Mouse (Mus musculus) neural tube, embryonic 14.5 days (tissue): Measurements from ENCODE around the gene Bard1. TPM values are rescaled to one million over a fixed set of nuclear protein-coding genes. Genes with fewer than 3 reads are reported as not detected.

Experiments used
- ATAC-seq: fragments of 200-750 bp; cut with Nextera tagmentation; 2 replicates; pipeline ENCODE4 v1.8.0; 2017; ENCODE audit warnings: low read depth, mild to moderate bottlenecking, moderate TSS enrichment, moderate library complexity
- H3K27ac ChIP-seq: fragments of 300-500 bp; sonication (generic); 2 replicates; pipeline ENCODE4 v1.5.1; 2014; ENCODE audit warnings: low read depth, mild to moderate bottlenecking, control low read depth, low read length, moderate library complexity, mixed read lengths
- H3K27me3 ChIP-seq: fragments of 300-500 bp; sonication (generic); 2 replicates; pipeline ENCODE4 v1.6.1; 2014; ENCODE audit warnings: low read length; ENCODE audit not compliant: control insufficient read depth, insufficient read depth
- H3K36me3 ChIP-seq: fragments of 300-500 bp; sonication (generic); 2 replicates; pipeline ENCODE4 v1.6.1; 2014; ENCODE audit warnings: low read length, mixed read lengths; ENCODE audit not compliant: control insufficient read depth, insufficient read depth
- H3K4me1 ChIP-seq: fragments of 300-500 bp; sonication (generic); 2 replicates; pipeline ENCODE4 v1.6.1; 2014; ENCODE audit warnings: low read length; ENCODE audit not compliant: control insufficient read depth, insufficient read depth
- H3K4me2 ChIP-seq: fragments of 300-500 bp; sonication (generic); 2 replicates; pipeline ENCODE4 v1.6.1; 2014; ENCODE audit warnings: mild to moderate bottlenecking, low read depth, low read length, control low read depth
- H3K4me3 ChIP-seq: fragments of 300-500 bp; sonication (generic); 2 replicates; pipeline ENCODE4 v1.5.1; 2014; ENCODE audit warnings: low read depth, low read length, control low read depth, mixed read lengths
- H3K9ac ChIP-seq: fragments of 300-500 bp; sonication (generic); replicated peaks from 2 replicates; pipeline ENCODE4 v1.6.1; 2014; ENCODE audit warnings: low read depth, mild to moderate bottlenecking, control low read depth, low read length, mixed read lengths
- H3K9me3 ChIP-seq: fragments of 300-500 bp; sonication (generic); 2 replicates; pipeline ENCODE4 v1.6.1; 2016; ENCODE audit warnings: low read length; ENCODE audit not compliant: control insufficient read depth
- WGBS: fragments of 180-500 bp; shearing (Covaris S2); extraction: QIAGEN DNeasy Blood & Tissue Kit; methylation state at CpG from one replicate; pipeline ENCODE4 v1.1.7; 2014; 5-methylcytosine and 5-hydroxymethylcytosine counted together
- polyA plus RNA-seq: library from polyadenylated mRNA; unstranded; fragments of >200 nt; fragmentation: Nextera tagmentation; extraction: Ambion mirVana; gene quantifications from 2 replicates; pipeline ENCODE4 v1.2.1, GENCODE M21; 2014

Bard1 gene
- polyA plus RNA-seq, 1 experiment from 2014 or later: 0.58 TPM

GRCm38 (mm10) chr1:71022766-71023165 is 80.2 kb downstream of the Bard1 start:
- Histone ChIP-seq H3K27ac (no peak overlapping the region), H3K9ac (no peak overlapping the region), H3K9me3 (no peaks in the 10 kb centered on the region), H3K4me3 (no peak overlapping the region), H3K27me3 (no peaks in the 10 kb centered on the region), H3K4me2 (no peak overlapping the region), H3K4me1 (no peaks in the 10 kb centered on the region), H3K36me3 (no peaks in the 10 kb centered on the region)
- WGBS: 90% methylated on average over 5 of the region's 5 CpGs
- no peak for ATAC-seq

- no peak for ATAC-seq
- Histone ChIP-seq H3K4me1 (no peaks in the 10 kb centered on the region), H3K27ac (no peak overlapping the region), H3K4me3 (no peak overlapping the region), H3K9me3 (no peaks in the 10 kb centered on the region), H3K36me3 (no peaks in the 10 kb centered on the region), H3K4me2 (no peak overlapping the region), H3K27me3 (no peaks in the 10 kb centered on the region), H3K9ac (no peak overlapping the region)
These were observed 88.6 kb downstream of the Bard1 start for GRCm38 (mm10) chr1:71014345-71014744.

GRCm38 (mm10) chr1:71005998-71006397 is 96.9 kb downstream of the Bard1 start:
- Histone ChIP-seq H3K4me1 (no peaks in the 10 kb centered on the region), H3K27me3 (no peaks in the 10 kb centered on the region), H3K9me3 (no peaks in the 10 kb centered on the region), H3K4me3 (no peak overlapping the region), H3K4me2 (no peak overlapping the region), H3K27ac (no peak overlapping the region), H3K9ac (no peak overlapping the region), H3K36me3 (no peaks in the 10 kb centered on the region)
- 89% methylated on average over 6 of the region's 6 CpGs for WGBS
- no peak for ATAC-seq

- no peaks in the 10 kb centered on the region for H3K36me3 ChIP-seq
- WGBS: 73% methylated on average over 1 of the region's 1 CpGs
- no peaks in the 10 kb centered on the region for H3K9me3 ChIP-seq
- H3K9ac ChIP-seq: no peak overlapping the region
- no peak for ATAC-seq
- H3K4me3 ChIP-seq: no peak overlapping the region
- no peaks in the 10 kb centered on the region for H3K27me3 ChIP-seq
- no peaks in the 10 kb centered on the region for H3K4me1 ChIP-seq
- no peak overlapping the region for H3K27ac ChIP-seq
- H3K4me2 ChIP-seq: no peak overlapping the region
These were observed 98.8 kb downstream of the Bard1 start for GRCm38 (mm10) chr1:71004177-71004576.

- no peaks in the 10 kb centered on the region for H3K9me3 ChIP-seq
- H3K27ac ChIP-seq: no peak overlapping the region
- no peak overlapping the region for H3K4me2 ChIP-seq
- H3K4me3 ChIP-seq: no peak overlapping the region
- no peak for ATAC-seq
- WGBS: 80% methylated on average over 1 of the region's 1 CpGs
- no peaks in the 10 kb centered on the region for H3K36me3 ChIP-seq
- H3K27me3 ChIP-seq: no peaks in the 10 kb centered on the region
- H3K9ac ChIP-seq: no peak overlapping the region
- H3K4me1 ChIP-seq: no peaks in the 10 kb centered on the region
These were observed 99.2 kb downstream of the Bard1 start for GRCm38 (mm10) chr1:71003741-71004140.

GRCm38 (mm10) chr1:70997377-70997993 is 105.5 kb downstream of the Bard1 start:
- Histone ChIP-seq H3K36me3 (no peaks in the 10 kb centered on the region), H3K4me3 (no peak overlapping the region), H3K27me3 (no peaks in the 10 kb centered on the region), H3K4me1 (no peaks in the 10 kb centered on the region), H3K4me2 (no peak overlapping the region), H3K27ac (no peak overlapping the region), H3K9me3 (no peaks in the 10 kb centered on the region), H3K9ac (no peak overlapping the region)
- WGBS: 59% methylated on average over 10 of the region's 10 CpGs
- ATAC-seq: no peak

GRCm38 (mm10) chr1:70996766-70997165 is 106.2 kb downstream of the Bard1 start:
- WGBS: 78% methylated on average over 3 of the region's 3 CpGs
- ATAC-seq: no peak

More at GRCm38 (mm10) chr1:70996766-70997165, 106.2 kb downstream of the Bard1 start:
- H3K4me1 ChIP-seq: no peaks in the 10 kb centered on the region
- no peak overlapping the region for H3K9ac ChIP-seq
- no peak overlapping the region for H3K27ac ChIP-seq
- H3K4me3 ChIP-seq: no peak overlapping the region
- no peaks in the 10 kb centered on the region for H3K27me3 ChIP-seq
- H3K36me3 ChIP-seq: no peaks in the 10 kb centered on the region
- no peak overlapping the region for H3K4me2 ChIP-seq
- H3K9me3 ChIP-seq: no peaks in the 10 kb centered on the region
